9 mouse cellular contexts compared by ENCODE assay signal in genomic region chr2:153610426-153611240, GRCm38 (mm10). TPM values are rescaled to one million over a fixed set of nuclear protein-coding genes. Genes with fewer than 3 reads are reported as not detected.
DNase-seq lines count a peak whose midpoint lies in the region; ATAC-seq and TF ChIP-seq lines count a peak whose summit lies in the region.
"Had no signal": no experiment of that assay in that cellular context is flagged by ENCODE, and none has a peak within 500 bp of the region (broad histone marks: within the 10 kb centered on the region; RNA-seq: fewer than 3 reads in every experiment).

No protein-coding gene starts in this region.

- H3K27me3 ChIP-seq in heart, embryonic 15.5 days: no peaks in the 10 kb centered on the region
- H3K27me3 ChIP-seq in forebrain, embryonic 10.5 days (ENCODE audit: poor library complexity, severe bottlenecking): no peaks in the 10 kb centered on the region
- no peaks in the 10 kb centered on the region for H3K27me3 ChIP-seq in midbrain, postnatal 0 days (ENCODE audit: insufficient read depth, low read length)
- H3K27me3 ChIP-seq: Patski had no signal

- ATAC-seq in heart, embryonic 15.5 days (replicated peaks; ENCODE audit: insufficient number of reproducible peaks, insufficient read depth, low FRiP score, low read depth): peak; percentile 44
- peak; percentile 61; the same call in 1 of the 2 replicates for ATAC-seq in midbrain, postnatal 0 days (ENCODE audit: low FRiP score)
- ATAC-seq: Patski had no signal

- no peak overlapping the region for H3K4me3 ChIP-seq in heart, embryonic 15.5 days
- no peak overlapping the region; the same call in 1 of the 2 replicates for H3K4me3 ChIP-seq in forebrain, embryonic 10.5 days
- H3K4me3 ChIP-seq in midbrain, postnatal 0 days (ENCODE audit: low read depth, low read length): no peak overlapping the region

- peak overlapping the region; percentile 72 for H3K27ac ChIP-seq in heart, embryonic 15.5 days
- H3K27ac ChIP-seq in forebrain, embryonic 10.5 days: peak overlapping the region; percentile 87
- H3K27ac ChIP-seq in midbrain, postnatal 0 days (ENCODE audit: low read depth, low read length): peak overlapping the region; percentile 70

- DNase-seq in heart, adult 11 months: no peak
- DNase-seq in R1 (ENCODE audit: low read depth, low spot score): peak; percentile 65
- peak; percentile 32 for DNase-seq in forebrain, embryonic 10.5 days (ENCODE audit: extremely low spot score, low spot score)
- peak; percentile 55 to 67 for DNase-seq in kidney, postnatal 4 days
- peak; percentile 75 for DNase-seq in midbrain, postnatal 0 days (ENCODE audit: low spot score)
- no peak for DNase-seq in spleen, adult 18-20 months
- DNase-seq in thymus, postnatal 25 days: no peak

- H3K4me1 ChIP-seq in heart, embryonic 15.5 days (replicated peaks): peaks cover 46% of the 10 kb centered on the region
- H3K4me1 ChIP-seq in forebrain, embryonic 10.5 days: peaks cover 43% of the 10 kb centered on the region
- H3K4me1 ChIP-seq in midbrain, postnatal 0 days (ENCODE audit: insufficient read depth, low read length): 0 out of 2 replicates have a peak, but pooled peaks cover 7% of the 10 kb centered on the region

- TF ChIP-seq CTCF in midbrain, postnatal 0 days (IDR thresholded peaks at IDR 0.05): peak; percentile 20

- H3K36me3 ChIP-seq in heart, embryonic 15.5 days: no peaks in the 10 kb centered on the region
- no peaks in the 10 kb centered on the region for H3K36me3 ChIP-seq in forebrain, embryonic 10.5 days (replicated peaks)
- H3K36me3 ChIP-seq in midbrain, postnatal 0 days (ENCODE audit: insufficient read depth, low read length): 0 out of 2 replicates have a peak, but pooled peaks cover 3% of the 10 kb centered on the region

- 15% methylated on average over 12 of the region's 14 CpGs for WGBS in heart, embryonic 15.5 days
- WGBS in forebrain, embryonic 10.5 days: 13% methylated on average over 14 of the region's 14 CpGs
- WGBS in midbrain, postnatal 0 days: 13% methylated on average over 14 of the region's 14 CpGs

- H3K4me2 ChIP-seq in heart, embryonic 15.5 days: no peak overlapping the region; the same call in 1 of the 2 replicates
- no peak overlapping the region for H3K4me2 ChIP-seq in midbrain, postnatal 0 days (ENCODE audit: low read depth, low read length, poor library complexity, severe bottlenecking)

- H3K9me3 ChIP-seq in heart, embryonic 15.5 days (replicated peaks): no peaks in the 10 kb centered on the region
- no peaks in the 10 kb centered on the region for H3K9me3 ChIP-seq in forebrain, embryonic 10.5 days
- H3K9me3 ChIP-seq in midbrain, postnatal 0 days (ENCODE audit: low read length): no peaks in the 10 kb centered on the region

- H3K9ac ChIP-seq in heart, embryonic 15.5 days: peak overlapping the region; percentile 11
- 0 out of 2 replicates have a peak overlapping the region, but pooled peaks have one; percentile 24 for H3K9ac ChIP-seq in midbrain, postnatal 0 days (replicated peaks; ENCODE audit: low read length, poor library complexity, severe bottlenecking)

RNA-seq across cellular contexts. Expression of gene Commd7, which starts 21.9 kb away (rescaled TPM):
- polyA plus RNA-seq in heart, embryonic 15.5 days (2015; fragmentation: Nextera tagmentation; extraction: Ambion mirVana): 52.4 and 57.0 TPM in 2 replicates
- 66.2 and 71.8 TPM in 2 replicates for polyA plus RNA-seq in forebrain, embryonic 10.5 days (2016; fragmentation: Nextera tagmentation; extraction: Ambion mirVana)
- total RNA-seq in midbrain, postnatal 0 days (2014; rRNA removed): 24.7 and 27.9 TPM in 2 replicates
- 103 TPM in 2 replicates for polyA plus RNA-seq in midbrain, postnatal 0 days (2015; fragmentation: Nextera tagmentation; extraction: Ambion mirVana)

RNA-seq across cellular contexts. Expression of gene Dnmt3b, which starts 38.6 kb away (rescaled TPM):
- 3.6 and 10.6 TPM in 2 replicates for polyA plus RNA-seq in heart, embryonic 15.5 days (2015; fragmentation: Nextera tagmentation; extraction: Ambion mirVana)
- 24.8 and 26.9 TPM in 2 replicates for polyA plus RNA-seq in forebrain, embryonic 10.5 days (2016; fragmentation: Nextera tagmentation; extraction: Ambion mirVana)
- 4.2 and 5.3 TPM in 2 replicates for total RNA-seq in midbrain, postnatal 0 days (2014; rRNA removed)
- polyA plus RNA-seq in midbrain, postnatal 0 days (2015; fragmentation: Nextera tagmentation; extraction: Ambion mirVana): 1.7 and 1.8 TPM in 2 replicates

Comparison
In these comparisons a context has a peak if more than half of its experiments do, and no peak if none do; other contexts are left out.
1. DNase-seq: peak in R1 (single experiment), forebrain, embryonic 10.5 days (single experiment), kidney, postnatal 4 days (2 of 2) and midbrain, postnatal 0 days (single experiment); none in heart, adult 11 months (single experiment), spleen, adult 18-20 months (0 of 2) and thymus, postnatal 25 days (single experiment).
2. Peak in every context shown above with its lines, with median percentiles within 50 percentile points of each other: H3K27ac ChIP-seq.